ENCODE assay signal across 19 mouse cellular contexts in the genomic region with DNA sequence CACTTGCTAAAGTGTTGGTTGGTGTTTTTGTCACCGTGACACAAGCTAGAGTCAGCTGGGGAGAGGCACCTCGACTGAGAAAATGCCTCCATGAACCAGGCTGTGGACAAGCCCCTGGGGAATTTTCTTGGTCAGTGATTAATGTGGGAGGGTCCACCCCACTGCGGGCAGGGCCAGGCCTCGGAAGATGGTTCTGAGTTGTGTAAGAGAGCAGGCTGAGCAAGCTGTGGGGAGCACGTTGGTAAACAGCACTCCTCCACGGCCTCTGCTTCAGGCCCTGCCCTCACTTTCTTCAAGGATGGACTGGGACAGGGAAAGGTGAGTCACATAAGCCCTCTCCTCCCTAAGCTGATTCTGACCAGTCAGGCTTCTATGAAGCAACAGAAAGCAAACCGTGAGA.
"Had no signal": no experiment of that assay in that cellular context is flagged by ENCODE, and none has a peak within 500 bp of the region (broad histone marks: within the 10 kb centered on the region; RNA-seq: fewer than 3 reads in every experiment).

No protein-coding gene starts in this region.

- H3K27me3 ChIP-seq: liver, embryonic 13.5 days; midbrain, embryonic 12.5 days; midbrain, embryonic 15.5 days had no signal

- DNase-seq: kidney, adult 11 months; kidney, adult 9 months; kidney, postnatal 25 days; layer of hippocampus, adult 9-11 months; layer of hippocampus, postnatal 36 days; liver, embryonic 13.5 days; lung, embryonic 14.5 days; right cerebral cortex, adult 18-20 months; right cerebral cortex, postnatal 14 days; right cerebral cortex, postnatal 4 days; thymus, adult 18-20 months; thymus, postnatal 36 days had no signal

- H3K4me1 ChIP-seq: midbrain, embryonic 12.5 days; midbrain, embryonic 15.5 days had no signal

- ATAC-seq: lung, postnatal 0 days; midbrain, embryonic 15.5 days had no signal

- H3K9me3 ChIP-seq: liver, embryonic 13.5 days; midbrain, embryonic 12.5 days; midbrain, embryonic 15.5 days had no signal

- H3K9ac ChIP-seq: liver, embryonic 13.5 days; lung, embryonic 14.5 days; midbrain, embryonic 12.5 days; midbrain, embryonic 15.5 days had no signal

- H3K4me3 ChIP-seq: layer of hippocampus, adult 2 months; left cerebral cortex, adult 2 months; liver, embryonic 13.5 days; midbrain, embryonic 12.5 days; midbrain, embryonic 15.5 days had no signal

- H3K4me2 ChIP-seq: liver, embryonic 13.5 days; lung, embryonic 14.5 days; midbrain, embryonic 12.5 days; midbrain, embryonic 15.5 days had no signal

- H3K27ac ChIP-seq: kidney, postnatal 0 days; layer of hippocampus, adult 2 months; left cerebral cortex, adult 2 months; liver, embryonic 13.5 days; macrophage; midbrain, embryonic 12.5 days; midbrain, embryonic 15.5 days had no signal
